Mouse (Mus musculus) lung, postnatal 25 days (tissue): Measurements from ENCODE around the gene Eif1ad.
A peak's percentile ranks its signal among the peaks of the same experiment; 100 is the strongest.
"Not testable (repeated sequence)": the region's sequence is repeated elsewhere in the genome, so short reads cannot be mapped to it uniquely, and the experiment has no call there.

Experiments used
- DNase-seq: peaks from one replicate; pipeline ENCODE4 v3.0.0; 2022; ENCODE audit warnings: low spot score

The Eif1ad gene

GRCm38 (mm10) chr19:5377446-5377845 lies 10.9 kb downstream of the Eif1ad start:
- no peak for DNase-seq

- DNase-seq = no peak
These were observed 16.8 kb downstream of the Eif1ad start for GRCm38 (mm10) chr19:5383326-5383725.

DNA sequence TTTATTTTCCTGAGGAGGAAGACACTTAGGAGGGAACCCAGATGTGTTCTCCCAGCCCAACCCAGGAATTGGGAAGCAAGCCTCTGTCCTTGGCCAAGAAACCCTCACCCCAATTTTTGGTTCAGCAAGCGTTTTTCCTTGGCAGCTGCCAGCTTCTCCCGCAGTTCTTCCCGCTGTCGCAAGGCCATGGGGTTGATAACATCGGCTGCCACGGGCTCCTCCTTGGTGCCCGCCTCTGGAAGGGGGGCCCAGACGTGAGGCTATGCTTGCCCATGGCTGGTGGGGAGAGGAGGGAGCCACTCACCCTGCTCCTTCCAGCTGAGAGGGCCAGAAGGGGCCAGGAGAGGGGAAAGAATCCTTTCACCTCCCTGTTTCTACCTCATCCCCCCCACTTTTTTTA lies 18.2 kb downstream of the Eif1ad start:
- DNase-seq = no peak

DNA sequence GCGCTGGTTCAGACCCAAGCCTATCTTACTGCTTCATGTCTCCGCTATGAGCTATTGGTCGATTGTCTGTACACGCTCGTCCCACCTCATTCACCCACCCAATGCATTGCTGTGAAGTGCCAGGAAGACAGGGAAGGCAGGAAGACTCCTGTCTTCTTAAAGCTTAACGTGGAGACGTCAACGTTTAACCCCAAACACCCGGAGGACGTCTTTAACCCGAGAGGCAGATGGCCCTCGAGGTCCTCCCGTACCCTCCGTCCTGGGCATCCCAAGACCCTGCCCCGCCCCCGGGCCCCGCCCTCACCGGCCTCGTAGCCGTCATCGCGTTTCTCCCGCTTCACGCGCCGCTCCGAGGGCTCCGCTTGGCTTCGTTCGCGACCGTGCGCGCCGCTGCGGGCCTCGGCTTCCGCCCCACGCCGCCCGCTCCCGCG lies 21.5 kb downstream of the Eif1ad start:
- DNase-seq = no peak

GRCm38 (mm10) chr19:5388588-5389242 lies 22.2 kb downstream of the Eif1ad start, which contains the start of gene Sart1:
Gene Sart1, minus strand, starts transcription at chr19:5388703.
- peak; percentile 96 for DNase-seq

- DNase-seq = peak; percentile 49
These were observed 23.1 kb downstream of the Eif1ad start for GRCm38 (mm10) chr19:5389647-5390046.

DNA sequence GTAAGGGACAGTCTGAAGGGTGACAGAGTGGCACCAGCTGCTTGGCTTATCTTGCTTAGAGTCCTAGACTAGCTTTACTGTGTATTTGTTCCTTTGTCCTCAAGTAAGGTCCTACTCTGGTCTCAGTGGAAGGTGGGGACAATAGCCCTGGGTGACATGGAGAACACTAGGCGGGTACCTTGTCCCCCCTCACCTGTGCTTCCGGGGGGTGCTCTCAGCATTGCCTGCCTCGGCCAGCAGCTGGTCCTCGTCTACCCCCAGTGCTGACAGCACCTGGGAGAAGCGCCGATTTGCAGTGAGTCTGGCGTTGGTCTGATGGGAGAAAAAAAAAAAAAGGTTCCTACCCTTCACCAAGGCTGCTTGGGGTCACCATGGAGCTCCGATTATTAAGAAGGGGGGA lies 23.9 kb downstream of the Eif1ad start:
- no peak for DNase-seq

DNA sequence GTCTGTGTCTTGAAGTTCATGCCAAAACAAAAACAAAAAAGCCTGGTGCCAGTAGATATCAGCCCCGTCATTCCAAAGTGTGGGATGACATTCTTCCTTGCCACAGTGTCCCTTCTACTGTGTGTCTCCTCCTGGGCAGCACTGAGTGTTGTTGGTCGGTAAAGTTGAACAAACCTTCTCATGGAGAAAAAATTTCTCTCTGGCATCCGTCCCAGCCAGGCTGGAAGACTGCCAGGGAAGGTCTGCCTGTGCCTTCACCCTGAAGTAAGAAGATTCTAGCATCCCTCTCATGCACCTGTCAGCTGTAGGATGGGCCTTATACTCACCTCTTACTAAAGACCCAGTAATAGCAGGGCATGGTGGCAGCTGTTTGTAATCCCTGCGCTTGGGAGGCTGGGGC lies 26.4 kb downstream of the Eif1ad start:
- DNase-seq = peak; percentile 49

GRCm38 (mm10) chr19:5394168-5394567 lies 27.6 kb downstream of the Eif1ad start:
- no peak for DNase-seq

GRCm38 (mm10) chr19:5395371-5395770 lies 28.8 kb downstream of the Eif1ad start:
- no peak for DNase-seq

DNA sequence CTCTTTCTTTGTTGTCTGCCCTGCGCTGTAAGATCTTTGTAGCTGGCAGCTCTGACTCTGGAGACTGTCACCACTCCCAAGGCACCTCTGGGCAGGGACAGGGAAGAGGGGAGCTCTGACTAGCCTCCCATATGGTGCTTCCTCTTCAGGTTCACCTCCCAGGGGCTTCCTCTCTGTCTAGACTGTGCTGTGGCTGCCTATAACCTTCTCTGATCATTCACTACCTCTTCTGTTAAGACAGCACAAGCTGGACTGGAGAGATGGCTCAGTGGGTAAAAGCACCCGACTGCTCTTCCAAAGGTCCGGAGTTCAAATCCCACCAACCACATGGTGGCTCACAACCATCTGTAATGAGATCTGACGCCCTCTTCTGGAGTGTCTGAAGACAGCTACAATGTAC lies 34.5 kb downstream of the Eif1ad start:
- DNase-seq = not testable (repeated sequence)

DNA sequence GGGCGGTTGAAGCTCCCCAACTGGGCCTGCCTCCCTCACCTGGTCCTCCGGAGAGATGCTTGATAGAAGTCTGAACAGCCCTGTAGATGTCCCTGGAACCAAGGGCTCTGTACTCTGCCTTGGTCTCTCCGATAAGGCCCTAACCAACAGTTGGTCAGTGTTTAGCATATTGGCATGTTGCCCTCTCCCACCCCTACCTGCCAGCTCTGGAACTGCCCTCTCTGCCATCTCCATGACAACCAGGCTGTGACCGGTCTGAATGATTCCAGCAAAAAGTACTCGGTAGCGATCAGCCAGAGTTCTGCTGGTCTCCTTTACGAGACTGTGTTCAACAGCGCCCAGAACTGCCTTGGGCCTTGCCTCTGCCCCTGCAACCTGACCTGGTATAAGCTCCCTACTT lies 35.8 kb downstream of the Eif1ad start, which contains the start of gene Tsga10ip:
Tsga10ip (minus strand) TSS at position 234 of the 400 bp plus-strand sequence.
- no peak for DNase-seq

- no peak for DNase-seq
These were observed 39.4 kb downstream of the Eif1ad start for GRCm38 (mm10) chr19:5405924-5406323.

- DNase-seq = peak; percentile 52
These were observed 40.1 kb downstream of the Eif1ad start for GRCm38 (mm10) chr19:5406531-5407126.

- peak; percentile 71 for DNase-seq
These were observed 40.6 kb downstream of the Eif1ad start for GRCm38 (mm10) chr19:5407133-5407532.

- peak; percentile 50 for DNase-seq
These were observed 41.8 kb downstream of the Eif1ad start for GRCm38 (mm10) chr19:5408057-5409001.

- peak; percentile 36 for DNase-seq
These were observed 42.5 kb downstream of the Eif1ad start for GRCm38 (mm10) chr19:5409068-5409467.

DNA sequence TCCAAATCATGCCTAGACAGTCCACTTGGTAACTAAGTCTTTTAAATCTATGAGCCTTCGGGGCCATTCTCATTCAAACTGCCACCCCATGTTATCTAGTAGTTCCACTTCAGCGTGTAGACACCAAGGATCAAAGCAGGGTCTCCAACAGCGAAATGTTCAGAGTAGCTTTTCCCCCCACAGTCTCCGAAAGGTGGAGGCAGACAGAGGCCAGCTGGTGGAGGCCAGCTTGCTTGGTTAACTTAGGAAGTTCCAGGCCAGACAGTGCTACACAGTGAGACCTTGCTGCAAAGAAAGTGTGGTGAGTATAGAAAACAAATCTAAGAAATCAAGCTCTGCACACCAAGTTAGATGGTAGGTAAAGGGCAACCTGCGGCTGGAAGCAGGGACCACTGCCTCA lies 44.1 kb downstream of the Eif1ad start:
- DNase-seq = no peak

- no peak for DNase-seq
These were observed 45.4 kb downstream of the Eif1ad start for GRCm38 (mm10) chr19:5411961-5412360.

DNA sequence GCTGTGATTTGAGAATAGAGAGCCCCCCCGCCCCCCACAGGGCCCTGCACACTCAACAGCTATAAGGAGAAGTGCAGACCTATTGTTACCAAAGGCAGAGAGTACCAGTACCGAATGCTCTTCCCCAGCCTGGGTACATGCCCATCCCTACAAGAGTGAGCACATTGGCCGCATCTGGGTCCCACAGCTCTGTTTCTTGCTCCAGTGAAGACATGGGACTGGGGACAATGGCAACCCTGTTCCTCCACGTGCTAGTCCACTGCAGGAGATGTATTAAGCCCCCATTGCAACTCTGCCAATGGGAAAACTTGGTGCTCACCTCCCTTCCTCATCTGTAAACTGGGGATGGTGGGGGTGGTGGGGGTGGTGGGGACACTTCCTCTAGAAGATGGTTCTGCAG lies 47.3 kb downstream of the Eif1ad start:
- DNase-seq = no peak

DNA sequence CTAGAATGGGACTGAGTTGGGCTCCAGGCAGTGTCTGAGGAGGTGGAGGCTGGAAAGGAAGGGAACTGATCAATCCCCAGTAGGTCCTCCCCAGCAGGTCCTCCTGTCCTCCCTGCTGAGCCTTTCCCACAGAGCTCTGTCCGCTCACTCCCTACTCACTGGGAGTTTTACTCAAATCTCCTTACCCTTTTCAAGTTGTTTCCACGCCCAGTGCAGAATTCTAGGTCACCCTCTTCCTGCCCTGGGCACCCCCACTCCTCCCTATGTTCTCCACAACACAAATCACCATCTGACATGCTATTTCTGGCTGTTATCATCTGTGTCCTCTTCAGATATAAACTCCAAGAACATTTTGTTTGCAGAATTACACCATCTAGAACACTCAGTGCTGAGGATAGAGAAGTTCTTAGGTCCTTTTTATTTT lies 48.0 kb downstream of the Eif1ad start:
- DNase-seq = peak; percentile 68

- DNase-seq = no peak
These were observed 52.4 kb downstream of the Eif1ad start for GRCm38 (mm10) chr19:5418750-5419466.
